Mouse (Mus musculus): Measurements from ENCODE around the gene Ube2j1.

DNA sequence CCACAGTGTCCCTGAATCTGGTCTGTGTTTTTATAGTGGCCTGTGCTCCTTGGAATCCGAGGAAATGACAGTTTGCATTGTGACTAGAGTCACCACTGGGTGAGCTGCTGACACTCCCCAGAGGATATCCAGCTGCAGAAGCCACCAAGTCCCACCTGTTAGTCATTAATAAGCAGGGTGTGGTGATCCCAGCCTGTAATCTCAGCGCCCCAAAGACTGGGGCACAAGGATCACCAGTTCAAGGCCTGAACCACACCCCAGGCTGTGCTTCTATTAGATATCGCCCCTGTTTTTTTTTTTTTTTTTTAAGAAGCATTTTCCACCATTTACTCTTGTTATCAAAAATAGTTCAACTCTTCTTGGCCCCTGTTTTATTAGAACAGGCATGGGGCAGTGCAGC is 44.2 kb upstream of the Ube2j1 start:
- TF ChIP-seq CTCF (IDR thresholded peaks at IDR 0.05; ENCODE audit: low read depth, low read length) (no peak), GATA1 (IDR thresholded peaks at IDR 0.05; ENCODE audit: borderline replicate concordance, low read length) (no peak), TAL1 (conservative IDR thresholded peaks at IDR 0.05; ENCODE audit: low read depth, low read length) (peak; percentile 31), GATA2 (IDR thresholded peaks at IDR 0.05; ENCODE audit: borderline replicate concordance, low read depth, low read length) (no peak)
